Mouse (Mus musculus): ENCODE results near the gene Tmco2. TPM values are rescaled to one million over a fixed set of nuclear protein-coding genes. Genes with fewer than 3 reads are reported as not detected.

Tmco2 gene
- not detected for polyA plus RNA-seq (2017; shearing (Covaris generic))

DNA sequence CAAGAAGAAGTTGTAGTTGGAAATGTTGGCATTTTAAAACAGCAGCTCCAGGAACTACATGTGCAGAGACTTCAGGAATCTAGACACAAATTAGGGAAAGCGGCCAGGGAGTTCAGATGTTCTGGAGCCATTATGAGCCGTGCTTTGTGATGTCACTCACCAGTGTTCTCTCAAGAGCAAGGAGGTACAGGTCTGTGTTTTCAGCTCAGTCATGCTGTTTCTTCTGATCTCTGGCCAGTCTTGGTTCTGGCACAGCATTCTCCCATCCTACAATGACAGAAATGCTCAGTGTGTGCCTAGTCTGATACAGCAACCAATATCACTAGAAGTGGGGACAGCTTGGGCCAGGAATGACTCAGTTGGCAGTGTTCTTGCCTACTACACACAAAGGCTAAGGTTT lies at the start of gene Tmco2:
Tmco2 (minus strand) TSS at position 101 of the 400 bp plus-strand sequence.

DNA sequence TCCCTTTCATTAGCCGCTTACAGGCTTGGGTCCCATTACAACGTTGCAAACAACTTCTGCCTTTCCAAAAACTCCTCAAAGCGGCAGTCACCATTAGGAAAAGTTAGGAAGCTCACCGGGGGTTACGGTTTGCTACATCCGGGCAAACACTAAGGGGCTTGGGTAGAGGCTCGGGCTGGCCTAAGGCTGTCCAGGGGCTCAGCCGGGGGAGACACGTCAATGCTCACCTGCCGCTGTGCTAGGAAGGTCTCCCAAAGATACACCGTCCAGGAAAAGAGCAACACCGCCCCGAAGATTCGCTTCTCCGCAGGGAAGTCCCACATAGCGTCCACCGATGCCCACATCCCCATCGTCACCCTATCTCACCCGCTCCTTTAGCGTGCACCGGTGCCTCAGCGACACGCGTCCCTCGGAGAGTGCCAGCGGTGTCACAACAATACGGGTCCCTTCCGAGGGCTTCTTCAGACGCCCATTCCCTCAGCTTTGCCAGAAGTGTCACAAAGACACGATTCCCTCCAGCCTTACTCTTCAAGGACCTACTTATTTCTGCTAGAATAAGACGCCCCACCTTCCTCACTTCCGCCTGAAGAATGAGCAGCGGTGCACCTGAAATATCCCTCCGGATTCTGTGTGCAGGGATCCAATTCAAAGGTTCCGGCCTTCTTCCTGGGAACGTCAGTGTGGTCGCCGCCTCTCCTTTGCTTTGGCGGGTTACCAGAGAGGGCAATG lies 11.2 kb downstream of the Tmco2 start, which contains the start of gene Zmpste24:
Zmpste24 (minus strand) TSS at position 592 of the 729 bp plus-strand sequence.

Other genes with a start within 250 kb of the Tmco2 start
- gene Exo5, start 184.2 kb downstream of the Tmco2 start, polyA plus RNA-seq (2017; shearing (Covaris generic)): 11.9 TPM
- 4.2 TPM for gene Zfp69, start 157.5 kb downstream of the Tmco2 start, polyA plus RNA-seq (2017; shearing (Covaris generic))
- 81.1 TPM for gene Smap2, start 92.0 kb downstream of the Tmco2 start, polyA plus RNA-seq (2017; shearing (Covaris generic))
- gene Col9a2, start 69.8 kb downstream of the Tmco2 start, polyA plus RNA-seq (2017; shearing (Covaris generic)): not detected
- gene Zmpste24, start 11.0 kb downstream of the Tmco2 start, polyA plus RNA-seq (2017; shearing (Covaris generic)): 32.3 TPM
- 88.5 TPM for gene Rlf, start 105.9 kb upstream of the Tmco2 start, polyA plus RNA-seq (2017; shearing (Covaris generic))
- gene Gm12888, start 215.7 kb upstream of the Tmco2 start, polyA plus RNA-seq (2017; shearing (Covaris generic)): not detected

Data from naive thymus-derived CD4-positive, alpha-beta T cell, adult 5 months (primary cell).